ENCODE assay signal across 12 mouse cellular contexts in the genomic region with DNA sequence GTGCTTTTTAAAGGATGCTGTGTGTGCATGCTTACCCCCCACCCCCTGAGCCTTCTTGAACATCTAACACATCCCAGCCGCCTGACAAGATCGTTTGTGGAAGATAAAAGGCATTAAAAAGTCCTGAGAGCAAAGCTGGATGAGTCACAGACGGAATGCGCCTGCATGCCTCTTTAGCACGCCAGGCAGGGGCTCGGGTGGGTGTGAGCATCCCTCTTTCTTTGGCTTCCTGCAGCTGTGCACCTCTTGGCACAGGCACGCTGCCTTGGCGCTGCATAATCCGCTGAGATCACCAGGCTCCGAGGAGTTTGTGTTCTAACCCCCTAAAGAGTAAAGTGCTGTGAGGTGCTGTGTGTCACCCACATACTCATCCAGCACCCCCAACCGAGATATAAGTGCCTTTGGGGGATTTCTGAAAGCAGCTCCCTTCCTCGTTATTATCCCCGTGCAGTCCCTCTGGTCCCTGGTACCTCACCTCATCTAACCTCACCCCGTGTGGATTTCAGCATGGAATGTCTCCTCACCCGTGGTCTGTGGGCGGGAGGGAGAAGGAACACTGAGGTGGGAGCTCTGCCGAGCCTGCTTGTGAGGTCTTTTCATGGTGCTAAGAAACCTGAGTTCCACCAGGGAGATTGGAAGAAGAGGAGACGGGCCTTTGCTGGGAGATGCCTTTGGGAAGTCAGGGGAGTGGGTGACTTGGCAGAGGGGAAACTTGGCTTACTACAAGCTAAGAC.
DNase-seq lines count a peak whose midpoint lies in the region; ATAC-seq and TF ChIP-seq lines count a peak whose summit lies in the region.
"Had no signal": no experiment of that assay in that cellular context is flagged by ENCODE, and none has a peak within 500 bp of the region (broad histone marks: within the 10 kb centered on the region; RNA-seq: fewer than 3 reads in every experiment).

No protein-coding gene starts in this region.

- no peak overlapping the region for H3K4me3 ChIP-seq in hindbrain, postnatal 0 days (ENCODE audit: low read length)
- no peak overlapping the region for H3K4me3 ChIP-seq in heart, embryonic 11.5 days (ENCODE audit: low read depth, low read length)

- no peak for TF ChIP-seq CTCF in brain, embryonic 14.5 days (IDR thresholded peaks at IDR 0.05; ENCODE audit: borderline replicate concordance, extremely low read depth, insufficient read depth, insufficient read length)
- TF ChIP-seq CTCF in hindbrain, postnatal 0 days (IDR thresholded peaks at IDR 0.05; ENCODE audit: low read depth) = no peak

- H3K4me1 ChIP-seq in hindbrain, postnatal 0 days (ENCODE audit: insufficient read depth, low read length) = peaks cover 6% of the 10 kb centered on the region; the same call in 1 of the 2 replicates
- no peaks in the 10 kb centered on the region for H3K4me1 ChIP-seq in heart, embryonic 11.5 days (ENCODE audit: control insufficient read depth, insufficient read depth, low read length)

- WGBS in hindbrain, postnatal 0 days = 26% methylated on average over 18 of the region's 18 CpGs
- 18% methylated on average over 18 of the region's 18 CpGs for WGBS in heart, embryonic 11.5 days (ENCODE audit: insufficient replicate concordance)

- H3K4me2 ChIP-seq in hindbrain, postnatal 0 days (ENCODE audit: low read depth, low read length) = no peak overlapping the region
- no peak overlapping the region for H3K4me2 ChIP-seq in heart, embryonic 11.5 days

- no peak for TF ChIP-seq POLR2A in brain, embryonic 14.5 days (IDR thresholded peaks at IDR 0.05; ENCODE audit: borderline replicate concordance, extremely low read depth, insufficient read depth, insufficient read length, poor library complexity, severe bottlenecking)

- 0 out of 2 replicates have a peak, but pooled peaks cover 4% of the 10 kb centered on the region for H3K27me3 ChIP-seq in hindbrain, postnatal 0 days (ENCODE audit: insufficient read depth, low read length)
- H3K27me3 ChIP-seq in heart, embryonic 11.5 days (ENCODE audit: control insufficient read depth, insufficient read depth, low read length) = peaks cover 6% of the 10 kb centered on the region

- no peaks in the 10 kb centered on the region for H3K36me3 ChIP-seq in hindbrain, postnatal 0 days (ENCODE audit: insufficient read depth, low read length)
- no peaks in the 10 kb centered on the region for H3K36me3 ChIP-seq in heart, embryonic 11.5 days (ENCODE audit: control insufficient read depth, insufficient read depth, low read length)

- peak; percentile 62 for DNase-seq in layer of hippocampus, adult 9-11 months
- no peak for DNase-seq in layer of hippocampus, postnatal 10 days (ENCODE audit: low spot score in 2 of 2)
- peak; percentile 65 for DNase-seq in brain, embryonic 14.5 days (ENCODE audit: low read depth)
- DNase-seq in hindbrain, postnatal 0 days (ENCODE audit: low spot score) = peak; percentile 25
- DNase-seq in right cerebral cortex, adult 18-20 months = peak; percentile 92
- DNase-seq in heart, postnatal 25 days (ENCODE audit: low spot score) = no peak
- DNase-seq: cerebellum, adult 8-10 months; heart, postnatal 14 days; kidney, postnatal 14 days; liver, postnatal 0 days had no signal

- no peak for ATAC-seq in hindbrain, postnatal 0 days
- ATAC-seq in megakaryocyte-erythroid progenitor cell, adult 5-6 weeks (replicated peaks; ENCODE audit: low FRiP score, low TSS enrichment, poor library complexity, severe bottlenecking) = no peak
- no peak for ATAC-seq in heart, embryonic 11.5 days (replicated peaks; ENCODE audit: insufficient number of reproducible peaks, low FRiP score, low TSS enrichment)
- ATAC-seq: liver, postnatal 0 days had no signal

- no peak overlapping the region for H3K27ac ChIP-seq in hindbrain, postnatal 0 days
- no peak overlapping the region for H3K27ac ChIP-seq in heart, embryonic 11.5 days (ENCODE audit: low read depth, low read length)

- intact Hi-C loops in heart, postnatal 25 days (cut with DNase I) = no loop called here

- no peak overlapping the region for H3K9ac ChIP-seq in hindbrain, postnatal 0 days (replicated peaks; ENCODE audit: low read length)
- H3K9ac ChIP-seq in heart, embryonic 11.5 days (ENCODE audit: low read depth, low read length) = no peak overlapping the region
- H3K9ac ChIP-seq: liver, postnatal 0 days had no signal

- H3K9me3 ChIP-seq in hindbrain, postnatal 0 days (ENCODE audit: low read length) = no peaks in the 10 kb centered on the region
- H3K9me3 ChIP-seq in heart, embryonic 11.5 days (replicated peaks; ENCODE audit: control insufficient read depth, low read length) = no peaks in the 10 kb centered on the region

Comparison
In these comparisons a context has a peak if more than half of its experiments do, and no peak if none do; other contexts are left out.
1. DNase-seq: peak in layer of hippocampus, adult 9-11 months (single experiment), brain, embryonic 14.5 days (single experiment), hindbrain, postnatal 0 days (single experiment) and right cerebral cortex, adult 18-20 months (single experiment); none in layer of hippocampus, postnatal 10 days (0 of 2) and heart, postnatal 25 days (single experiment).